Mouse (Mus musculus): ENCODE measurements at regions not wholly inside any gene's neighbourhood (a gene's known extent, or its start where the extent isn't known, plus 50 kb on each side); places are given as distances from the start of the nearest gene placed in this dataset.

DNA sequence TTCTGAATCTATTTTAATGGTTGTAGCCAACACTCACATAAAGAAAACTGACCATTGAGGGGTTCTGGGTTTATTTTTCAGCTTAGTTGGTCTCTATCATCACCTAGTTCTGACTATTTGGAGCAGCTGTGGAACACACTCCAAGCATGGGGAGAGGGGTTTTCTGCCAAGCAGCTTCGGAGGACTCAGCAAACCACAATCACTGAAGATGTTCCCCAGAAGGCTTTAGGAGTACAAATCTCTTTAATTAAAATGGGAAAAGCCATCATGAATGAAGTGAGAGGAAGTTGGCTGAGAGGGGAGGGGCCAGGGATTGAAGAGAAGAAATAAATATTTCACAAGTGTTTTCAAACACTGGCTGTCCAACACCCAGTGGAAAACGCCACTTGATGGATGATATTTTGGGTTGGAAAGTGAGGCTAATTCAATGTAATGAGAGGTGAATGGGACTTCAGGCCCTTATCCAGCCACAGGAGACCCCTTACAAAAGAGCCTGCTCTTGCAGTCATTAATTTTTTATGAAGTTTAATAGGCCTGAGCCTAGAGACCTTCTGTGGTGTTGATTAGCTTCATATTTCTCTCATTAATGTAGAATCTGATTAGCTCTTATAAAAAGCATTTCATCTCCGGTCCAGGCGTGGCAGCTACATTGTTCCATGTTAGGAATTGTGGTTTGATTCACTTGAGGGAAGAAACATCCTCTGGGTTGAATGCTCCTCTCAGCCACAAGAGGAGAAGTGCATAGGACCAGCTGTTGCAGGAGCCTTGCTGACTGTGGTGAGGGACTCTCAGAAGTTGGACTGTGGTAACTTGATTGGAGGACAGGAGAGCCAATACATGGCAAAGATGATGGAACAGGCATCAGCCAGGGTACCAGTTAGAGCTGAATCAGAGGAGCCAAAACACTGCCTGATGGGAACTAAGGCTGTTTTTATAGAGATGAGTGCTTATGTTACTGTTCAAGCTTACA lies 598.1 kb upstream of the Camk1g start:
- DNase-seq = no peak
- intact Hi-C loops (cut with DNase I) = no loop called here

DNA sequence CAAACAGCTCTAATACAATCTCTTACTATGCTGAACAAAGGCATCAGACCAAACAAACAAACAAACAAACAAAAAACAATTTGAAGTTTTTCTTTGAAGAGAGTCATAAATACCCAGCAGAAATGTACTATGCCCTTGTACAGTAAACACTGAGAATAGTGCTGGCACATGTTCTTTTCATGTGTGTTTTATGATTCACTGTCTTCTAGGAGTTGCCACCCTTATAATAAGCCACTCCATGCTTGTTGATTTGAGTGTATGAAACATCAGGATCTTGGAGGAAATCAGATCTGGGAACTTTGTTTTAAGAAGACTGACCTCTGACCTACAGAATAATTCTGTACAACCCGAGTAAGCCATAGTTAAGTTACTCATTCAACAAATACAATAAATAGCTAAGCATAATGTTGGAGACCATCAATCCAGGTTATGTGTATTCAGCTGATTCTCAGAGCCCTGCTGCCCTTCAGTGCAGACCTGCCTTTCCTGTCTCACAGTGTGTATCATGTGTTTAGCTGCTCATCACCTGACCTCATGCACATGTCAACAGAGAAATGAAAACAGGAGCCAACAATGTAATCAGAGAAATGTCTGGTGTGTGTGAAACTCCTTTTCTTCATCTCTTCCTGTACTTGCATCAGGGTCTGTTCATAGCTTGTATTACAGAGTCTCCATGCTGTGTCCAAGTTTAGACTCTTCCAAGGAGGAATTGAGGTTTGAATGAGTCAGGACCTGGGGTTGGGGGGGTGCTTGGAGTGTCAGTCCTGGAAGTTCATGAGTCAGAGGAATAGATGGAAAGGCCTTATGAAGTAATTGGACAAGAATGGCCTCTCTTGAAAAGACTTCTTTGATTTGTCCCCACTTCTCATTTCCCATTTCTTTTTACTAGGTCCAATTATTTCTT lies 596.8 kb upstream of the Camk1g start:
- intact Hi-C loops (cut with DNase I) = no loop called here
- DNase-seq = no peak

DNA sequence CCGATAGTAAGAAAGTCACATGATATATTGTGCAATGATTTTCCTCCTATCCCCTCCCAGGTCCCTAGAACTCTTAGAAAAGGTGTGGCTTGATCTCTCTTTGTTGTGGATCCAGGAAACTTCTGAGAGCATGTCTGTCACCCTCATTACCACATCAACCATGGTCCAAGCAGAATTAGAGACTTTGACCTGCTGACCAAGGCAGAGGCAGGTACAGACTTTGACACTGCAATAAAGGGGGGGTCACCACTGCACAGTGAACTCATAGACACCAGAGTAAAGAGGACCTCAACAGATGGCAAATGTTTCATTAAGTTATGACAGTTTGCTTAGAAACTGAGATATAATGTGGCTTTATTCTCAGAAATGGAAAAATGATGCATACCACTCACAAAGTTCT lies 595.2 kb upstream of the Camk1g start:
- intact Hi-C loops (cut with DNase I) = no loop called here
- DNase-seq = no peak

DNA sequence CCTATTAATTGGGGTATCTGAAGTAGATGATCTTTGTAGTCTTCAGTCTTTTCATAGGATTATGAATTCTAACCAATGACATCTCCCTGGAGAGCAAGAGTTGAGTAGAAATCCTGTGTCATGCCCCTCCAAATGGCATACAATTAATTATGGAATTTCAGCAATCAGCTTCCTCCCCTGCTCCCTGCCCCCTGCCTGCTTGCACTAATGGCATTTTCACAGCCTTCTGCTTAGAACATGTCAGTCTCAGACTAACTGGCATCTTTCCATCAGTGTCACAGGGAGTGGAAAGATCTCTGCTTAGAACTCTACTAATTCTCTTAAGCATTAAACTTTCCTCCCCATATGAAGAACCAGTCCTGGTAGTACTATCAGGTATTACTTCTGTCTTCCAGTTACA lies 581.8 kb upstream of the Camk1g start:
- intact Hi-C loops (cut with DNase I) = no loop called here
- DNase-seq = no peak

DNA sequence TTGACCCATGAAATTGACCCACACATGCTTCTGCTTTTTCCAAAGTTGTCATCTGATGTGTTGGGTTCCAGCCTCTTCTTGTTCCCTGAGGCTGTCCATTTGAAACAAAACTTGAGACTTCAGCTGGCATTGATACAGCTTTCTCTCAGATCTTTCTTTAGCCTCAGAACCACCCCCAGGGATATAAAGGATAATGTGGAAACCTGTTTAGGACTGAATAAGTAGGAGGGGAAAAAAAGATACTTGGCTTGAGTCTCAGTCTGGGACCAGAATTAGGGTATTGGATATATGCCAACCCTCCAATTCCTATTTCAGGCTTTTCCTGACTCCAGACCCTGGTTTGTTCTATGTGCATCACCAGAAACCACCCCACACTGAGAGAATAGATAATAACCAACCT lies 579.7 kb upstream of the Camk1g start:
- intact Hi-C loops (cut with DNase I) = no loop called here
- no peak for DNase-seq

DNA sequence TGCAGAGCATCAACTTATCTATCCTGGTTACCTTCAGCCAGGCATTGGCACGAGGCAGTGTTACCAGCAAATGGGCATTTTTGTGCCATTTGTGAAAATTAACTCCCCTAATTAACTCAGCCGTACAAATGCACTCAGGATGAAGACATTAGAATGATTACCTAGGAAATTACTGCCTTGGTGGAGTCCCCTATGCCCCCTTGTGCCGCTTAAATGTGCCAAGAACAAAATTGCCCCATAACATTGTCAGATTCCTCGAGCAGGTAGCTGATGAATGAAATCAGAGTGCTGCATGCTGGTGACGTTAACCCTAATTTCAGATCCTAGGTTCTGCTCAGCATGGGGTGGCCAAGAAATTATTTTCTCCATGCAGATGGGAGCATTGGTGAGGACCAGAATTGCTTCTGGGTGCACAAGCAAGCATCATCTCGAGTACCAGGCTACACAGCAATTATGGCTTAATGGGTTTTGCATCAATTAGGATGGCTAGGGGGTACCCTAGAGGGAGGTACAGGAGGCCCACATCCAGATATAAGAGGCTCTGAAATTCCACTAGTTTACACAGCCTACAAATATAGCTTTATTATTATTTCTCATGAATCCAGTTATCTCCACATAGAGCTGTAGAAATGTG lies 577.0 kb upstream of the Camk1g start:
- intact Hi-C loops (cut with DNase I) = no loop called here

DNA sequence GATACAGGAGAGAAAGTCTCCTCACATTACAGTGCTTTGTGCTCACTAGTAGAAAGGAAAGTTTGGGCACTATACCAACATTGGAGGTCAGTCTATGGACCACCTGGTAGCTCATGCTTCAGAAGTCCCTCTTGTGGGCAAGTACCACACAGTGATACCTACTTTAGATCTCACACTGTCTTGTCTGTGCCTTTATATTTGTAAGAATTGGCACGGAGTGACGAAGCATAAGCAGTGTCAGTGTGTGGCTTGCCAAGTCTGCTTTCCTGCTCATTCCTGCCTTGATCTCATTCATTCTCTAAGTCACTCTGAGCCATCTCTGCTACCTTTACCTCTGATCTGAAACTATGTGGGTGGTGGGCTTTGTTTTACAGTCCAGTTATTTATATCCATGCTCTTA lies 565.9 kb upstream of the Camk1g start:
- intact Hi-C loops (cut with DNase I) = no loop called here
- no peak for DNase-seq

More for the DNA sequence above, 577.0 kb upstream of the Camk1g start:
- no peak for DNase-seq

DNA sequence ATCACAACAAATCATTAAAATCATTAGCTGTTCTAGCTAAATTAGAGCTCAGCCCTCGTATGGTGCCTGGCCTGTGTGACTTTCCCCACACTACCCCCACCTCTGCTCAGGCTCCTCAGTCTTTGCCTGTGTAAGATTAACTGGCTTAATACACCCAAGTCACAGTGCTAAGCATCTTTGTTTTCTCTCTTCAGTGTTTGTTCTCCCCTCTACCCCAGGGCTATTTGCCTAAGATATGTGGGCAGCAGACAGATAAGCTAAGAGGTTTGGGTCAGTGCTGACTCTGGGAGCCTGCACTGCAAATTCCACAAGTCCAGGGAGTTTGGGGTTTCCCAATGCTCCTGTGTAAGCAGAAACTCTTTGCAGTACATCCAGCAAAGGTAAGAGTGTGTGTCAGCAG lies 564.2 kb upstream of the Camk1g start:
- no peak for DNase-seq
- intact Hi-C loops (cut with DNase I) = no loop called here

DNA sequence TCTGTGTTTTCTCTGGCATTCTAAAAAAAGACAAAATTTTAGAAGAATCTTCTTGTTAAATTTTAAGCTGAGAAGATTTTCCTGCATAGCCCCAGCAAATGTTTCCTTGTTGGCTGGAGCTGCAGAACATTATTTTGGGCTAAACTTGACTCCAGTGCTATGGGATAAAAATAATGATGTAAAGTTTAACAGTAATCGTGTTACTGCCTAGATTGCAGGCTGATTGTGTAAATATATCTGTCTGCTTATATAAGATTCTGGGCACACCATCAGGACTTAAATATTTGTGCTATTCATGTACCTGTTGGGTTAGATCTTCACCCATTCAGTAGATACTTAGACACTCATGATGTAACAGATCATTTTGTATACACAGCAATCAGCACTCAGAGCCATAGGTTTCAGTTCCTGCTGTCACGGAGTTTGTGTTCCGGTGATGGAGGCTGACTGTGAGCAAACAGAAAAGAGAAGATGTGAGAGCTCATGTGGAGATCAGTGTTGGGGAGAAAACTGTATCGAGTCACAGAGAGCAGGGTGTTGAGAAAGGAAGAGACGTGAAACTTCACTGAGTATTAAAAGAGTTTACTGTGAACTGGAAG lies 561.1 kb upstream of the Camk1g start:
- DNase-seq = no peak
- intact Hi-C loops (cut with DNase I) = no loop called here

DNA sequence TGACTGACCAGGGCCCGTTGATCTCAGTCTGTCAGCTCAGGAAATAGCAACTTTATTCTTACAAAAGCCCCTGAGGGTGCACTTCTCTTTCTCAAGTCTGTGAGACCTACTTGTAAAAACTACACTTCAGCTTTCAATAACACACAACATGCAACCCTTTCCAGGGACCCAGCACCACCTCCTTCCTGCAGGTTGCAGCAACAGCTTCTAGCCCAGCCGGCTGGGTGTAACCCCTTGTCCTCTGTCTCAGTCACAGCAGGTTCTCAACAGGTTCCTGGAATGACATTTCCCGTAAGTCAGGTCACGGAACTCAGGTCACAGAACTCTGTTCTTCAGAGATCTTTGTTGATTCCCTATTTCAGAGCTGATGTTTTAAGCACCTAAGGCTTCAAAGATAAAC lies 558.5 kb upstream of the Camk1g start:
- no peak for DNase-seq
- intact Hi-C loops (cut with DNase I) = no loop called here

DNA sequence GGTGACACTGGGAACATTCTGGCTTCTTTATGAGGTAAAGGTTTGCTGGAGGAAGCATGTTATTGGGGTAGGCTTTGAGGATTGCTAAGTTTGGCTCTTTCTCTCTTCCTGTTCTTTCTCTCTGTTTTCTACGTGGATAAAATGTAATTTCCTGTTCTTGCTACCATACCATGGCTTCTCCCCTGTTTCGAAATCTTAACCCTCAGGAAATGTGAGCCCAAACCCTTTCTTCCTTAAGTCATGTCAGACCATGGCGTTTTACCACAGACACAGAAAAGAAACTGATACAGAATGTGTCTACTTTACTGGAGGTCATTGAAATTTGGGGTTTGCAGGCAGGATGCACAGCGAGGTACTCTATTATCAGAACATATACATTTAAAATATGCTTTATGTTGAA lies 552.7 kb upstream of the Camk1g start:
- DNase-seq = no peak
- intact Hi-C loops (cut with DNase I) = no loop called here

DNA sequence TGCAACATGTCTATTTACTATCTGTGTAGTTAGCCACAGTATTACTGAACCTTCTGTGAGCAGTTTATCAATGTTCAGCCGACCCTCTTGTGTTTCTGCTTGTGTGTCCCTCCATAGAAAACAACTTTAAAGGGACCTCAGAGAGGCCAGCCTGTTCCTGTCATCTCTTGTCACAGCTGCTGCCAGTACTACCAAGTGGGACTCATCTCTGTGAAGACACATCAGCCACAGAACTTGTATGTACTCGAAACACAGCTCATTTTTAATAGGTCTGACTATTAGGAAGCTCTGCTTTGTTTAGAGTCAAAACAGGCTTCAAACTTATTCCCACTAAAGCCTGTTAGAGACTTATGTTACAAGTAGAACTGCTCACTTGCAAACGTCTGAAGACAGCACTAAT lies 549.1 kb upstream of the Camk1g start:
- intact Hi-C loops (cut with DNase I) = no loop called here

DNA sequence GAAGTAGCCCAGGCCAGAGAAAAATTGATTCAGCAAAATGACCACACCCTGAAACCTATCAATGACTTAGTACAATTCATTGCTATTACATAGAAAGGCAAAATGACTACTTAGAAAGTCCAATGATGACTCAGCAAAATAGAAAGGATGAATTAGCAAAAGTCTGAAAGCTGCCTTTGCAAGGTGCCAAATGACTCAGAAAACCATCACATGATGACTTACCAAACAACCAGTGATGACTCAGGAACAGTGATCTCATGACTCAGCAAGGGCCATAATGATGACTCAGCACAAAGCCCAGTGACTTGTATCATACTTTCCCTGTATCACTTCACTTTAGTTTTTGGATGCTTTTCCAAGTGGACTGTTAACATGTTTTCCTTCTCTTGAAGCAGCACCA lies 535.6 kb upstream of the Camk1g start:
- intact Hi-C loops (cut with DNase I) = no loop called here
- no peak for DNase-seq

More for the DNA sequence above, 549.1 kb upstream of the Camk1g start:
- no peak for DNase-seq

DNA sequence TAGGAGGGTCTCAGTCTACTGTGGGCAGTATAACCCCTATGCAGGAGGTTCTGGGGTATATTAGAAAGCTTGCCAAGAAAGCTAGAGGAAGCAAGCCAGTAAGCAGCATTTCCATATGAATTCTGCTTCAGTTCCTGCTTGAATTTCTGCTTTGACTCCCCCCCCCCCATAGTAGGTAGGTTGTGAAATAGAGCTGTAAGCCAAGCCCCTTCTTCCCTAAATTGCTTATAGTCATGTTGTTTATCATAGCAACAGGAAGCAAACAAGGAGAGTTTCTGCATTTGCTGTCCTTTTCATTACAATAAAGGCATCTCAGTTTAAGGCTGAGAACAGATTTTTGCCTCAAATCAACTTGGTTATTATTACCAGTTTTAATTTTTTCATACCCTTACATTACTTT lies 524.0 kb upstream of the Camk1g start:
- intact Hi-C loops (cut with DNase I) = no loop called here
- no peak for DNase-seq

DNA sequence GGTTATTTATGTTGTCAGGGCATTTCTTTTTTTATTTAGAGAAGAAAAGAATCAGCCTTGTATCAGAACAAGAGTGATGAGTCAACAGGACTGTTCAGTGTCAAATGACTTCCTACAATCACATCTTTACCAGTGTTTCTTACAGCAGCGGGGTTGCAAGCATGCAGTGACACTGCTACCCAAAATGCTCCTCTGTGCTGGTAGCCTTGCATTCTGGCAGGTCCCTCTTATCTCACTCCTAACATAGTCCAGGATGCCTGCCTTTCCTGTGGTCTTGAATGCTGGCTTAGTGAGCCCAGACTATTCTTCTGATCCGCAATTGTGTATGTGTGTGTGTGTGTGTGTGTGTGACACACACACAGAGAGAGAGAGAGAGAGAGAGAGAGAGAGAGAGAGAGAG lies 506.4 kb upstream of the Camk1g start:
- intact Hi-C loops (cut with DNase I) = no loop called here
- DNase-seq = no peak

DNA sequence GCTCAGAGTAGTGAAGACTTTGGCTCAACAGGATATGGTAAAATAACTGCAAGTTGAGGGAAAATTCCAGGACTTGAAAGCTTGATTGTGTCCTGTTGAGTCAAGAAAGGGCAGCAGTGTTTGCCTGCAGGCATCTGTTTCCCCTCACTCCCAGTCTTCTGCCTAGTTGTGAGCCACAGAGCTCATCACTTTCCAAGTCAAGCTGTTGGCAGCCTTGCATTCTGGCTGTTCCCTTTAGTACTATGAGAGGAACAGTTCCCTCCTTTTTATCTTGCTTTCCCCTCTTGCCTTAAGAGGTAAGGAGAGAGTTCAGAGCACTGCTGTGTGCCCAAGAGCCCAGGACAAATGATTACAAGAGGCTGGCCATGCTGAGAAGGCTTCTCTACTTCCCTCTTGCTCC lies 506.0 kb upstream of the Camk1g start:
- peak; percentile 10 to 14 for DNase-seq
- intact Hi-C loops (cut with DNase I) = no loop called here

DNA sequence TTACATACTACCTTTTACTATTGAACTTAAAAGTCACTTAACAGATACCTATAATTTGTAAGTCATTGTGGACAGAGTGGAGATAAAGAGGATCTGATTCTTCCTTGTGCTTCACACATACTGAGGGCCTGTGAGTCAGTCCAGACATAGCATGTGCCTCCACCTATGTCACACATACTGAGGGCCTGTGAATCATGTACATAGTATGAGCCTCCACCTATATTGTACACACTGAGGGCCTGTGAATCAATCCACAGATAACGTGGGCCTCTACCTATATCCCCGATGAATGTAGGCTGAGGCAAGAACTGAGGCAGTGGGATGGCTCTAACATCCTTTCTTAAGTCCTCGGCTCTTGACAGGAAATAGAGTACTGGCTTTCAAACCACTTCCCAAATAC lies 505.2 kb upstream of the Camk1g start:
- intact Hi-C loops (cut with DNase I) = no loop called here

DNA sequence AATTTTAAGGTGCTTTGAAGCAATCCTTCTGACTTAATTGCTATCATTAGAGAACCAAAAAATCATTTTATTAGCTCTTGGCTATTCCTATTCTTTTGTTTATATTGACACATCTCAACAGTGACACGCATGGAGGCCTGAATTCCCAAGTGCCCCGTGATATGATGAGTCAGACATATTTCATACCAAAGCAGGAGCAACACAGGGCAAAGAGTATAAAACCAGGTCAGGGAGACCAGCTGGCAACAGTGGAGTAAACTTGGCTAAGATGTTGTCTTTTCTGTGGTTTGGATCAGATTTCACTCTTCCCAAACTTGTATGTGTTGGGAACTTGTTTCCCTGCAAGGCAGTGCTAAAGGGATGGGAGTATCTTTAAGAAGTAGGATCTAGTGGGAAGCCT lies 500.6 kb upstream of the Camk1g start:
- DNase-seq = no peak
- intact Hi-C loops (cut with DNase I) = no loop called here

More for the DNA sequence above, 505.2 kb upstream of the Camk1g start:
- no peak for DNase-seq

DNA sequence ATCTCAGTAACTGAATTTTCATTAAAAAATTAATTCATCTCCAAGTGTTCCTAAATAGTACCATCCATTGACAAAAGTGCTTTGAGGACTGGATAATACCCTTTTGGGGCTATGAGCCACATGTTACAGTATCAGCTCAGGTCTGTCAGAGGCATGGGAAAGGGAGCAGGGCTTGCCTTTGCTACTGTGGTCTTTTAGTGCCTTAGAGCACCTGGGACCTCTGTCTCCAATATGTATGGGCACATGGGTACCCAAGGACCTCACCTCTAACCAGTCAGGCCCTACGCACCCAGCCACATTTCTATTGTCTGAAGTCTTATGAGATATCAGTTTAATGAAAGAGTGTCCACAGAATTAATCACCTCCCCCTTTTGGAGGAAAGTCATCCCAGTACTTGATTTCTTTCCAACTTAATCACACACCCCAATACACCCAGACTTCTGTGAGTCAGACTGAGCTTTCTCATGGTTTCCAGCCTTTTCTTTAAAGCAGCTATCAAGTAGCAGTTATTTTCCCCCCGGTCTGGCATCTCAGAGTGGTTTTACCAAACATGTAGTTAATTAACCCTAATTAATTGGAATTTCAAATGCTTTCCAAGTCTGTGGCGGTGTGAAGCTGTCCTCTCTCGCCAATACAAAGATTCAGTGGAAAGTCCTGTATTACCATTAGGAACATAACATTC lies 498.7 kb upstream of the Camk1g start:
- DNase-seq = no peak
- intact Hi-C loops (cut with DNase I) = no loop called here

DNA sequence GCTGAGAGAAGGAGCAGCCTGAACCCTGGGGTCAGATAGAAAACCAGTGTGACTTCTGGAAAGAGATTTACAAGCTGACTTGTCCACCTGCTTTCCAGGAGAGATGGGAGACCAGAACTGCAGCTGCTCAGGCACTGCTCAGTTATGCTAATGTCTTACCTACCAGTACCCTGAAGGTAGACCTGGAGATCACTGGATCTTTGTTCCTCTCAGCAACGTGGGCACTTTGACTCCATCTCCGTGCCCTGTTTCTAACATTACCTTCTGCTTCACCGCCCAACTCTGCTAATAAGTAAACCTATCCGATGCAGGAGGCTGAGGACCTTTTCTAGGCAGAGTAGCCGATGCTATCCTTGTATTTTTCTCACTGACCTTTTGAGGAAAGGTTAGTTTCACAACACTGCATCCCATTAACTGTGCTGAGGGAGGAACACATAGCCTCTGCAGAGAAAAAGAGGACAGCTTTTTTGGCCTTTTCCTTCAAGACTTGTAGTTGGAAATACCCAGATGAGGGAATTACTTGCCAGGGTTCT lies 490.7 kb upstream of the Camk1g start:
- intact Hi-C loops (cut with DNase I) = no loop called here
- no peak for DNase-seq
